Mouse (Mus musculus) forebrain, embryonic 14.5 days (tissue): ENCODE results near the gene Tbxa2r. TPM values are rescaled to one million over a fixed set of nuclear protein-coding genes. Genes with fewer than 3 reads are reported as not detected.
A peak's percentile ranks its signal among the peaks of the same experiment; 100 is the strongest.

Source experiments
- ATAC-seq: fragments of 200-750 bp; cut with Nextera tagmentation; 2 replicates; pipeline ENCODE4 v1.8.0; 2017; ENCODE audit warnings: mild to moderate bottlenecking, moderate library complexity
- DNase-seq: peaks from one replicate; pipeline ENCODE4 v3.0.0-alpha.2; 2015; ENCODE audit warnings: low spot score
- H3K27ac ChIP-seq: fragments of 300-500 bp; sonication (generic); 2 replicates; pipeline ENCODE4 v1.5.1; 2014; ENCODE audit warnings: low read depth, mild to moderate bottlenecking, control low read depth, low read length, moderate library complexity
- H3K27me3 ChIP-seq: fragments of 300-500 bp; sonication (generic); replicated peaks from 2 replicates; pipeline ENCODE4 v1.6.1; 2014; ENCODE audit warnings: low read length, control low read depth, mixed read lengths; ENCODE audit not compliant: control insufficient read depth, insufficient read depth
- H3K36me3 ChIP-seq: fragments of 300-500 bp; sonication (generic); 2 replicates; pipeline ENCODE4 v1.6.1; 2014; ENCODE audit warnings: low read length, control low read depth; ENCODE audit not compliant: control insufficient read depth, insufficient read depth
- H3K4me1 ChIP-seq: fragments of 300-500 bp; sonication (generic); 2 replicates; pipeline ENCODE4 v1.6.1; 2014; ENCODE audit warnings: antibody characterized with exemption, low read length, control low read depth; ENCODE audit not compliant: control insufficient read depth, insufficient read depth
- H3K4me2 ChIP-seq: fragments of 300-500 bp; sonication (generic); 2 replicates; pipeline ENCODE4 v1.6.1; 2014; ENCODE audit warnings: mild to moderate bottlenecking, control low read depth, low read length
- H3K4me3 ChIP-seq: fragments of 300-500 bp; sonication (generic); 2 replicates; pipeline ENCODE4 v1.5.1; 2014; ENCODE audit warnings: low read depth, low read length, control low read depth
- H3K9ac ChIP-seq: fragments of 300-500 bp; sonication (generic); 2 replicates; pipeline ENCODE4 v1.6.1; 2014; ENCODE audit warnings: mild to moderate bottlenecking, low read length, control low read depth, moderate library complexity
- H3K9me3 ChIP-seq: fragments of 300-500 bp; sonication (generic); replicated peaks from 2 replicates; pipeline ENCODE4 v1.6.1; 2016; ENCODE audit warnings: low read length, control low read depth, mixed read lengths; ENCODE audit not compliant: control insufficient read depth
- WGBS: fragments of 180-500 bp; shearing (Covaris S2); extraction: QIAGEN DNeasy Blood & Tissue Kit; methylation state at CpG from one replicate; pipeline ENCODE4 v1.1.7; 2014; 5-methylcytosine and 5-hydroxymethylcytosine counted together
- polyA plus RNA-seq: library from polyadenylated mRNA; unstranded; fragments of >200 nt; fragmentation: Nextera tagmentation; extraction: Ambion mirVana; gene quantifications from 2 replicates; pipeline ENCODE4 v1.2.1, GENCODE M21; 2014

Gene Tbxa2r
- polyA plus RNA-seq, 1 experiment from 2014 or later: 2.9 TPM

DNA sequence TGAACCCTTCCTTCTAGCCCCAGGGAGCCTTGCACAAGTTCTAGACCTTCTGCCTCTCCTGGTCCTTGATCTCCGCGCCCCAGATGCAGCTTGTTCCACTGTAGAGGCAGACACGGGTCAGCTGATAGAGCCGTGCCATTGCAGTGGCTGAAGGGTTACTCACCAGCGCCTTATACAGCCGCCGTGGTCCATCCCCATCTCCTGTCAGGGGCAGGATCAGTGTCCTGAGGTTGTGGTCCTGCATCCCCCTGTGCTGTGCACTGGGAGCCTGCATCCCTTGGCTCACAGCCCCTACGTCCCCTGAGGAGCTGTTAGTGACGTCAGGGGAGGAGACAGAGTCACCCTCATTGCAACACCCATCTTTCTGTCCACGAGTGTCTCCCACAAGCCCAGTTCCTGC lies 25.3 kb upstream of the Tbxa2r start:
- Histone ChIP-seq H3K27me3 (no peaks in the 10 kb centered on the region), H3K4me3 (no peak overlapping the region), H3K36me3 (peaks cover 28% of the 10 kb centered on the region), H3K4me2 (no peak overlapping the region), H3K9ac (no peak overlapping the region), H3K27ac (no peak overlapping the region), H3K9me3 (no peaks in the 10 kb centered on the region), H3K4me1 (no peaks in the 10 kb centered on the region)
- ATAC-seq: no peak
- 80% methylated on average over 10 of the region's 10 CpGs for WGBS
- DNase-seq: no peak

DNA sequence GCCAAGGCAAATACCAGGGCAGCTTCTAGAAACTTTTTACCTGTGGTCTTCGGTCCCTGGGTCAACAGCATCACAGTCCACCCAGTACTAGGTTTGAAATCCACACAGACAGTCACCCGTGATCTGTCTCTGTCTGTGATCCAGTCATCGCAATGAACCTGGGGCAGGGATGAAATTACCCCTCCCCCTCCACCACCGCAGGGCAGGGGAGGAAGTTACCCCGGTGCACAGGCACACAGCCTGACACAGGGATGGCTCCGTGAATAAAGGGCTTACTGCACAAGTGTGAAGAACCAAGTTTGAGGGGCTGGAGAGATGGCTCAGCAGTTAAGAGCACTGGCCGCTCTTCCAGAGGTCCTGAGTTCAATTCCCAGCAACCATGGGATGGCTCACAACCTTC lies 24.8 kb upstream of the Tbxa2r start:
- ATAC-seq (no peak), DNase-seq (no peak)
- Histone ChIP-seq H3K4me3 (no peak overlapping the region), H3K27me3 (no peaks in the 10 kb centered on the region), H3K4me2 (no peak overlapping the region), H3K36me3 (peaks cover 33% of the 10 kb centered on the region), H3K9me3 (no peaks in the 10 kb centered on the region), H3K27ac (no peak overlapping the region), H3K9ac (no peak overlapping the region), H3K4me1 (no peaks in the 10 kb centered on the region)
- 84% methylated on average over 7 of the region's 7 CpGs for WGBS

DNA sequence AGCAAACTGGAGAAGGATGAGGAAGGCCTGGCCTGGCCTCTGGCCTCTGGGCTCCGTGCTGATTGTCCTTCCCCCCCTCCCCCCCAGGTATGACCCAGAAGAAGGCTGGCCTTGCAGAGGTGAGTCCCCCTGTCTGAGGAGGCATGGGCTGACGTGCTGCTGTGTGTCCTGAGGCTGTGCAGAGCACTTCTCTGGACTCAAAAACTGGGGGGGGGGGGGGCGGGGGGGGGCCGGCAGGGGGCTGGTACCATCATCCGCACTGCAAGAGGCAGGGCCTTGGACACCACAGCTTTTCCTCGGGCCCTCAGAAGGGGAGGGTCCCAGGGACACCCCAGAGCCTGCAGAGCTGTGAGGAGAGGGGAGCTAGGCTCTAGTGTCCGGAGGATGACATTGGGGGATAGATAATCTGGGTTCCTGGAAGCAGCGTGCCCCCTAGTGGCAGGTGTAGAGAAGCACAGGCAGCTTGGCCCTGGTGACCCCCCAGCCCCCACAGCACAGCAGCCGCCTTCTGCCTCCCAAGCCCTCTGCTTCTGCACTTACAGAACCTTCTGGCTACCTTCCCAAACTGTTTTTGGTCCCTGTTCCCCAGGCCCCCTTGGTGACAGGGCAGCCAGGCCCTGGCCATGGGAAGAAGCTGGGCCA lies 23.8 kb upstream of the Tbxa2r start:
- no peak overlapping the region for H3K4me3 ChIP-seq

DNA sequence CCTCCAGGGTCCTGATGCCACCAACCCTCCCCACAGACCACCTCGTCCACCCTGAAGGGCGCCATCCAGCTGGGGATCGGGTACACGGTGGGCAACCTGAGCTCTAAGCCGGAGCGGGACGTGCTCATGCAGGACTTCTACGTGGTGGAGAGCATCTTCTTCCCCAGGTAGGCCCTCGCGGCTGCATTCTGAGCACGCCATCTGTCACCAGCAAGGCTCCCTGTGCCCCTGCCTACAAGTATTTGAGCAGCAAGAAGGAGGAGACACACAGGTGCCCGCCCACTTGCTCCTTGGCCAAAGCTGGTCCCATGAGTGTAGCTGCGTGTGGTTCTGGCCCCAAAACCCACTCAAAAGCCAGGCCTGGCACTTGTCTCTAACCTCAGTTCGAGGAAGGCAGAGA lies 22.9 kb upstream of the Tbxa2r start:
- Histone ChIP-seq H3K9ac (no peak overlapping the region), H3K36me3 (peaks cover 52% of the 10 kb centered on the region), H3K27me3 (no peaks in the 10 kb centered on the region), H3K9me3 (no peaks in the 10 kb centered on the region), H3K4me3 (no peak overlapping the region), H3K4me2 (no peak overlapping the region), H3K27ac (no peak overlapping the region), H3K4me1 (no peaks in the 10 kb centered on the region)
- DNase-seq (no peak), ATAC-seq (no peak)
- WGBS: 95% methylated on average over 14 of the region's 14 CpGs

More for the DNA sequence above, 23.8 kb upstream of the Tbxa2r start:
- peaks cover 42% of the 10 kb centered on the region for H3K36me3 ChIP-seq
- ATAC-seq (peak; percentile 27; the same call in 1 of the 2 replicates), DNase-seq (no peak)
- H3K9me3 ChIP-seq: no peaks in the 10 kb centered on the region
- H3K4me2 ChIP-seq: no peak overlapping the region
- H3K9ac ChIP-seq: no peak overlapping the region
- H3K27ac ChIP-seq: no peak overlapping the region
- H3K4me1 ChIP-seq: no peaks in the 10 kb centered on the region
- WGBS: 37% methylated on average over 6 of the region's 9 CpGs
- no peaks in the 10 kb centered on the region for H3K27me3 ChIP-seq

DNA sequence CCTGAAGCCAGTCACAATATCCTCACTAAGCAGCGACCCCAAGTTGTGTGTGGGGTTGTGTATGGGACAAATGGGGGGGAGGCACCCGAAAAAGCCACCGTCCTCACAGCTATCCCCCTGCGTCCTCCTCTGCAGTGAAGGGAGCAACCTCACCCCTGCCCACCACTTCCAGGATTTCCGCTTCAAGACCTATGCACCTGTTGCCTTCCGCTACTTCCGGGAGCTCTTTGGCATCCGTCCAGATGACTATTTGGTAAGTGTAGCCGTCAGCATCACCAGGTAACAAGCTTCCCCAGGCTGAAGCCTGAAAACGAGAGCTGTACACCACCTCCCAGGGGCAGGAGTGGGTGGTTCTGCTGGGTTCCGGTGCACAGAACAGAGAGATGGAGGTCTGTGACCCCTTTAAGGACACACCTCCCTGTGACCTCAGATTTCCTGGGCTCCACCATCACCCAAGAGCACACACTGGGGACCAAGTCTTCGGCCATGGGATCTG lies 22.3 kb upstream of the Tbxa2r start:
- peaks cover 57% of the 10 kb centered on the region for H3K36me3 ChIP-seq
- H3K27ac ChIP-seq: no peak overlapping the region
- no peaks in the 10 kb centered on the region for H3K27me3 ChIP-seq
- no peak overlapping the region for H3K4me3 ChIP-seq
- H3K9ac ChIP-seq: no peak overlapping the region
- ATAC-seq (no peak), DNase-seq (no peak)
- no peaks in the 10 kb centered on the region for H3K9me3 ChIP-seq
- 92% methylated on average over 12 of the region's 12 CpGs for WGBS
- no peak overlapping the region for H3K4me2 ChIP-seq
- no peaks in the 10 kb centered on the region for H3K4me1 ChIP-seq

DNA sequence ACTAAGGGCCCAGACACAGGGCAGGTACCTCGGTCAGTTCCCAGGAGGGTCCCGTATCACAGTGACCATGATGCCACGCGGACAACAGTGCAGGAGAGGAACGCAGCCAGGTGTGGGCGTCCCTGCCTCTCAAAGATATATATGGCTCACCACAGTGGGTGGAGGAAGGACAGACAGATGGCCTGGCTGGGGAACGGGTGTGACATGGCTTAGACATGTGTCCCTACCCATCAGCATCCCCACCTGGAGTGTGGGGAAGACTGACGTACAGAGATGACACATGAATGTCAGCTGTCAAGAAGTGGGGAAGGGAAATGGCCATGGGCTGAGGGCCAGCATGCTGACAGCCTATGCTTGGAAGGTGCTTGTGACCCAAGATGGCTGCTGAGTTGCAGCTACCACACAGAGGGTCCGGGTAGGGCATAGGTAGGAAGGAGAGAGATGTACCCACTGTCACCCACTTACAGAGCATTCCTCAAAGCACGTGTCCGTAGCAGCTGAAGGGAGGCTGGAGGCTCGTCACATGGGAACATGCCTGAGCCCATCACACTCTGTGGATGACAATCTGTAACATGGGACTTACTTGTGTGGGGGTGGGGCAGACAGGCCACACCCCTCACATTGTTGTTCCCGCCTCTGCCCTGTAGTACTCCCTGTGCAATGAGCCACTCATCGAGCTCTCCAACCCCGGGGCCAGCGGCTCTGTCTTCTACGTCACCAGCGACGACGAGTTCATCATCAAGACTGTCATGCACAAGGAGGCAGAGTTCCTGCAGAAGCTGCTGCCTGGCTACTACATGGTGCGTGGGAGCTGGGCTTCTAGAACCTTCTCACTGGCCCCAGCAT lies 21.5 kb upstream of the Tbxa2r start:
- no peak overlapping the region for H3K9ac ChIP-seq
- ATAC-seq (no peak), DNase-seq (no peak)
- no peak overlapping the region for H3K4me3 ChIP-seq
- H3K4me2 ChIP-seq: no peak overlapping the region
- WGBS: 94% methylated on average over 21 of the region's 21 CpGs
- no peaks in the 10 kb centered on the region for H3K9me3 ChIP-seq
- H3K27me3 ChIP-seq: no peaks in the 10 kb centered on the region
- H3K27ac ChIP-seq: no peak overlapping the region
- no peaks in the 10 kb centered on the region for H3K4me1 ChIP-seq
- H3K36me3 ChIP-seq: peaks cover 66% of the 10 kb centered on the region

DNA sequence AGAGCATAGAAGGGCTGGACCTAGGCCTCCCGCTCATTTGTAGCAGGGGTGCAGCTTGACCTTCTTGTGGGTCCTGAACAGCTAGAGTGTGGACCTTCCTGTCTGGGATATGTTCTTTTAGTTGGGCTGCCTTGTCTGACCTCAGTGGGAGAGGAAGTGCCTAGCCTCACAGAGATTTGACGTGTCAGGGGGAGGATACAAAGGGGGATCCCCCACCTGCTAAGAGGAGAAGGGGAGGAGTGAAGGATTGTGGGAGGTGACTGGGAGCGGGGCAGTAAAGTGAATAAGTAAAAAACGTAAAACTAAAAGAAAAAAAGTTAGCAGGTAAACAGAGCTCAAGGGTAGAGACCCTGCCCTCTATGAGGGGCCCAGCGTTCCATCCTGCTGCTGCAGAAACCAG lies 19.0 kb upstream of the Tbxa2r start:
- H3K9ac ChIP-seq: no peak overlapping the region
- DNase-seq: no peak

DNA sequence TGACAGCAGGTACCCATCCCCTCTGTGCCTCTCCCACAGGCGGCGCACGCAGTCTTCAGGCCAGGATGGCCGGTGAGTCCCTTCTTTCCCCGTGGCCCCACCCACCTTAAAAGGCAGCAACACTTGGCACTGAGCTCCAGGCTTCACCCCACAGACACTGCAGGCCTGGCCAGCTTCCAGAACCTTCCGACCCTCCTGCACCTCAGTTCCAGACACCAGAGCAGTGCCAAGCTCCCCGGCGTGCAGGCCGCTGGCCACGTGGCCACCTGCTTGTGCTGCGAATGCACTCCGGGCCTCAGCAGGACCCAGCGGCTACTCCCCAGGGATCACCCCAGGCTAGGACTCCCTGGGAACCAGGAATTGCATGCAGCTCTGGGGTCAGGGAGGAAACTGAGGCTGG lies 14.9 kb upstream of the Tbxa2r start:
- Histone ChIP-seq H3K9me3 (no peaks in the 10 kb centered on the region), H3K36me3 (peaks cover 94% of the 10 kb centered on the region), H3K4me3 (no peak overlapping the region), H3K27me3 (no peaks in the 10 kb centered on the region), H3K4me2 (no peak overlapping the region), H3K27ac (no peak overlapping the region), H3K4me1 (no peaks in the 10 kb centered on the region), H3K9ac (no peak overlapping the region)
- ATAC-seq: no peak
- WGBS: 90% methylated on average over 13 of the region's 13 CpGs
- DNase-seq: no peak

More for the DNA sequence above, 19.0 kb upstream of the Tbxa2r start:
- Histone ChIP-seq H3K9me3 (no peaks in the 10 kb centered on the region), H3K36me3 (peaks cover 91% of the 10 kb centered on the region), H3K4me2 (no peak overlapping the region), H3K4me1 (no peaks in the 10 kb centered on the region), H3K4me3 (no peak overlapping the region), H3K27me3 (no peaks in the 10 kb centered on the region), H3K27ac (no peak overlapping the region)
- ATAC-seq: no peak
- WGBS: 84% methylated on average over 5 of the region's 5 CpGs

DNA sequence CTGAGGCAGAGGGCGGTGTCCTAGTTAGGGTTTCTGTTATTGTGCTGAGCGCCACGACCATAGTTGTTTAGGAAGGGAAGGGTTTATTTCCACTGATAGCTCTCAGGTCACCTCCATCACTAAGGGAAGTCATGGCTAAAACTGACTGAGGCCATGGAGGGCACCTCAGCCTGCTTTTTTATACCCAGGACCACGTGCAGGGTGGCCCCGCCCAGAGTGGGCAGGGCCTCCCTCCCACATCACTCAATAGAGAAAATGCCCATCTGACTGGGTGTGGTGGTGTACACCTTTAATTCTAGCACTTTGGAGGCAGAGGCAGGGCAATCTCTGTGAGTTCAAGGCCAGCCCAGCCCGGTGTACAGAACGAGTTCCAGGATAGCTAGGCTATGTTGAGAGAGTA lies 14.3 kb upstream of the Tbxa2r start:
- Histone ChIP-seq H3K27me3 (no peaks in the 10 kb centered on the region), H3K9me3 (no peaks in the 10 kb centered on the region), H3K27ac (no peak overlapping the region), H3K4me3 (no peak overlapping the region), H3K4me1 (peaks cover 1% of the 10 kb centered on the region; the same call in 1 of the 2 replicates), H3K9ac (no peak overlapping the region), H3K4me2 (no peak overlapping the region), H3K36me3 (peaks cover 90% of the 10 kb centered on the region)
- DNase-seq (no peak), ATAC-seq (no peak)
- 78% methylated on average over 7 of the region's 7 CpGs for WGBS
